Mouse (Mus musculus): ENCODE results near the gene Olfr1134.
"Not testable (repeated sequence)": the region's sequence is repeated elsewhere in the genome, so short reads cannot be mapped to it uniquely, and the experiment has no call there.

Gene Olfr1134

GRCm38 (mm10) chr2:87658360-87658759 is at the start of gene Olfr1134:
Olfr1134 (minus strand) TSS chr2:87658460.
- no peak for DNase-seq (ENCODE audit: low read depth, low spot score)
- Histone ChIP-seq H3K27me3 (ENCODE audit: control insufficient read depth, insufficient read depth, low read length, poor library complexity, severe bottlenecking) (no peaks in the 10 kb centered on the region), H3K36me3 (ENCODE audit: control insufficient read depth, insufficient read depth, low read length, poor library complexity, severe bottlenecking) (no peaks in the 10 kb centered on the region)

DNA sequence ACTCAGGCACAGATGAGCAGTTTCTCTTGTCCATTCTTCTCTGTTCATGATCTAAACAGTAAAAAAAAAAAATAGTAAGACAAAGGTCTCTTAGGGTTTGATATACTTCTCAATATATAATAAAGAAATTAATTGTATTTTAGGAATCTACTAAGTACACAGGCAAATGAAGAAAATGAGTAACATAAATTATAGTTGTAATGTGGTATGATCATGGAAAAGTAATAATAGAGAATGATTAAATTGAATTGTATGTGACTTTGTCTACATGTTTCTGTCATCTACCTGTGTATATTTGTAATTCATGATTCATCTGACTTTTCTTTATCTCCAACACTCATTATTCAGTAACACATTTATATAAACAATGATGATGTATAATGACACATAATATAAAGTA is 35.6 kb upstream of the Olfr1134 start, which contains the start of gene Olfr1136:
TSS of gene Olfr1136 (minus strand) at position 101 of the 400 bp plus-strand sequence.
- no peak for DNase-seq (ENCODE audit: low read depth, low spot score)
- no peaks in the 10 kb centered on the region for H3K36me3 ChIP-seq (ENCODE audit: control insufficient read depth, insufficient read depth, low read length, poor library complexity, severe bottlenecking)
- no peaks in the 10 kb centered on the region for H3K27me3 ChIP-seq (ENCODE audit: control insufficient read depth, insufficient read depth, low read length, poor library complexity, severe bottlenecking)

DNA sequence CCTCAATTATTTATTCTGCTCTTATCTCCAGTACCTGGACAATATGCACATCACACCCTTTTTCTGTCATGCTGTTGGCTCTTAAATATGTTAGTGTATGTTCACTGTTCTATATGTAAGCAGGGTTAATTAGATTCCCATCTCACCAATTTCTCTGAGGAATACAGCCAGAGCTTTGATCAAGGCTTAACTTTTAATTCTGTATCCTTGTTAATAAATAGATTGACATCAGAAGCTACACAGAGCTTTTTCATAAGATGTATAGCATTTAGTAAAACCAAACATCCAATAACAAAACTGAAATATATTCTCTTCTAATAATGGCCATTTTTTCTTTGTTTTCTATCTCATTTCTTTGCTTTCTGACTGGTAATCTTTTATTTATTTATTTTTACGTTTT is 15.3 kb upstream of the Olfr1134 start, which contains the start of gene Olfr1135:
TSS of gene Olfr1135 (minus strand) at position 101 of the 400 bp plus-strand sequence.
- Histone ChIP-seq H3K36me3 (ENCODE audit: control insufficient read depth, insufficient read depth, low read length, poor library complexity, severe bottlenecking) (no peaks in the 10 kb centered on the region), H3K27me3 (ENCODE audit: control insufficient read depth, insufficient read depth, low read length, poor library complexity, severe bottlenecking) (no peaks in the 10 kb centered on the region)
- DNase-seq (ENCODE audit: low read depth, low spot score): no peak

DNA sequence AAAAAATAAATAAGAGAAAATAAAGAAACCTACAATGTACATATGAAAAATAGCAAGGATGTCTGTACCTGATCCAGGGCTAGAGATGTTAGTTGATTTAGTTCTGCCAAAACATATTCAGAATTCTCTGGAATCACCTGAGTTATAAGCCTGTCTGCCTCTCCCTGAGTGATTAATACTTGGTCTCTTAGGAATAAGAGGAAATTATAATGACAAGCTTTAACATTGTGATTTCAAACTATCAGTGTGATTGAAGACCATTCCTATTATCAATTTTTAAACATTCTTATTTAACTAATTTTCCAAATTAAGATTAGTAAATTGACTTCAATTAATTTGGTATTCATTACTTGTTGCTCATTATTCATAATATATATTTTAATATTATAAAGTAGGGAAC is 11.0 kb downstream of the Olfr1134 start, which contains the start of gene Olfr1133:
TSS of gene Olfr1133 (minus strand) at position 101 of the 400 bp plus-strand sequence.
- no peak for DNase-seq (ENCODE audit: low read depth, low spot score)
- no peaks in the 10 kb centered on the region for H3K27me3 ChIP-seq (ENCODE audit: control insufficient read depth, insufficient read depth, low read length, poor library complexity, severe bottlenecking)
- no peaks in the 10 kb centered on the region for H3K36me3 ChIP-seq (ENCODE audit: control insufficient read depth, insufficient read depth, low read length, poor library complexity, severe bottlenecking)

GRCm38 (mm10) chr2:87642441-87642840 is 15.8 kb downstream of the Olfr1134 start:
- Histone ChIP-seq H3K36me3 (ENCODE audit: control insufficient read depth, insufficient read depth, low read length, poor library complexity, severe bottlenecking) (no peaks in the 10 kb centered on the region), H3K27me3 (ENCODE audit: control insufficient read depth, insufficient read depth, low read length, poor library complexity, severe bottlenecking) (no peaks in the 10 kb centered on the region)
- DNase-seq (ENCODE audit: low read depth, low spot score): no peak

DNA sequence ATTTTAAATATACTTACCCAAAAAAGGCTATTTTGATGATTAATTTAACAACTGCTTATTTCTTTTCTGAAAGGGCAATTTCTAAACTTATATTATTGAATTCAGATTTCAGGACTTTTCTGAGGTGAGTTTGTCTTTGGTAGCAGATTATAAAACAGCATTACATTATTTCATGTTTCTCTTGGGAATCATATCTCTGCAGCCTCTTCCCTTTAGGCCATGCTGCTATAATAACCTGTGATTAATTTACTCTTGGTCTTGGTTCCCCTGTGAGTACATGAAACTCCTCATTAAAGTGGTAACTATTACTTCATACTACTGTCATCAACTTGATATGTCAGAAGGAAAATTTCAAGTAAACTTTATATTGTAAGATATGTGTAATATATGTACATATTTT is 20.8 kb downstream of the Olfr1134 start, which contains the start of gene Olfr1132:
TSS of gene Olfr1132 (minus strand) at position 101 of the 400 bp plus-strand sequence.
- Histone ChIP-seq H3K27me3 (ENCODE audit: control insufficient read depth, insufficient read depth, low read length, poor library complexity, severe bottlenecking) (no peaks in the 10 kb centered on the region), H3K36me3 (ENCODE audit: control insufficient read depth, insufficient read depth, low read length, poor library complexity, severe bottlenecking) (no peaks in the 10 kb centered on the region)
- DNase-seq (ENCODE audit: low read depth, low spot score): no peak

DNA sequence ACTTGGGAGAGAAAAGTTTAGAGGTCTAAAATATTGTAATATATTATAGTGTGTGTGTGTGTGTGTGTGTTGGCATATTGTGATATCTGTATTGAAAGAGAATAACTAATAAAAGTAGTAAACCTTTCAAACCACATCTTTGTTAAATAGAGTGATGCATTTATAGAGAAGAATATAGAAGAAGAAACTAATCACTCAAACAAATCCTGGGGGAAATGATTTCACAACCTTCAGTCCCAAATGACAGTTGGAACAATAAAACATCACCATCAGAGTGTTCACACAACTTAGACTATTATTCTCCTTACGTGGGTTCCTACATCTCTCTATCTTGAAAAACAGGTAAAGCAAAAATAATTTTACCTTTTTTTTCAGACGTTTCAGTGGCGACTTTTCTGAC is 31.5 kb downstream of the Olfr1134 start, which contains the start of gene Olfr1131:
TSS of gene Olfr1131 (plus strand) at position 301 of the 400 bp plus-strand sequence.
- H3K27me3 ChIP-seq (ENCODE audit: control insufficient read depth, insufficient read depth, low read length, poor library complexity, severe bottlenecking): no peaks in the 10 kb centered on the region
- DNase-seq (ENCODE audit: low read depth, low spot score): no peak
- H3K36me3 ChIP-seq (ENCODE audit: control insufficient read depth, insufficient read depth, low read length, poor library complexity, severe bottlenecking): no peaks in the 10 kb centered on the region

- not testable (repeated sequence) for DNase-seq (ENCODE audit: low read depth, low spot score); H3K36me3 ChIP-seq (ENCODE audit: control insufficient read depth, insufficient read depth, low read length, poor library complexity, severe bottlenecking)
These were observed 52.3 kb downstream of the Olfr1134 start, which contains the start of gene Olfr1130 for GRCm38 (mm10) chr2:87605912-87606311. Olfr1130 (plus strand) TSS chr2:87606212.

More at GRCm38 (mm10) chr2:87605912-87606311, 52.3 kb downstream of the Olfr1134 start, which contains the start of gene Olfr1130:
- not testable (repeated sequence) for H3K27me3 ChIP-seq (ENCODE audit: control insufficient read depth, insufficient read depth, low read length, poor library complexity, severe bottlenecking)

Data from splenic B cell, adult 2 months (primary cell).